Mouse (Mus musculus): ENCODE data around the gene Mta1.

The Mta1 gene

DNA sequence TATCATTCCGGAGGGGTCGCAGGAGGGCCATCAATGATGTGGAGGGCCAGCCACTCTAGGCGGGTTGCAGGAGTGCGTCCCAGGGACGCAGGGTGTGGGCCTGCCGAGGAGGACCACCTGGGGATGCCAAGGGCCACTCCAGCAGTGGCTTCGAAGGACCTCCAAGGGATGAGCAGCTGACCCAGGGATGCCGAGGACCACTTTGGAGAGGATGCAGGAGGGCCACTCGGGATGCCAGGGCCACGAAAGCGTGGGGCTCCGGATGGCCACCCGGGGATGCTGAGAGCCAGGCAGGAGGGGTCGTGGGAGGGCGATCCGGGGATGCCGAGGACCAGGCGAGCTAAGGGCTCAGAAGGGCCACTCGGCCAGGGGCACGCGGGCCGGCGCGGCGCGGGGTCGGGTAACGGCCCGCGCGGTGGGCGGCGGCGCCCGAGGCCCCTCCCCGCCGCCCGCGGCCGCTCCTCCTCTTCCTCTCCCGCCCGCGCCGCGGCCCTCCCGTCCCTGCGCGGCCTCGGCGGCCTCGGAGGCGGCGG, at the start of gene Mta1:
TSS of gene Mta1 (plus strand) at position 530 of the 533 bp plus-strand sequence.
- no peak for TF ChIP-seq GATA4 (IDR thresholded peaks at IDR 0.05; ENCODE audit: insufficient replicate concordance, low read length)

DNA sequence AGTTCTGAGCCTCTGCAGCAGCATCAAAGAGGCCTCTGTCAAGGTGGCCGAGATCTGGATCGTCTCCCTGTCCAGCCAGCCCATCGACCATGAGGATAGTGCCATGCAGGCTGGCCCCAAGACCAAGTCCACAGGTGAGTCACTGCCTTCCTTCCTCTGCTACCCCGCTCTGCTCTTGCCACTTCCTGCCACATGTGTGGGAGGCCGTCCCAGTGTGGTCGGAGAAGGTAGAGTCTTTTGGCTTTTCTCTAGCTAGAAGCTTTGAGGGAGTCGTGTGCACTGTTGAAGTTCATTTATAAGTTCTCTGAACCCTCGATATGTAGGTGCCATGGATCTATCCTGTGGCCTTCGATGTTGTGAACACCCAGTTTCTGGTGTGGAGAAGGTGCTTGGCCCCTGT, 48.2 kb upstream of the Mta1 start:
- no peak for TF ChIP-seq GATA4 (IDR thresholded peaks at IDR 0.05; ENCODE audit: insufficient replicate concordance, low read length)

DNA sequence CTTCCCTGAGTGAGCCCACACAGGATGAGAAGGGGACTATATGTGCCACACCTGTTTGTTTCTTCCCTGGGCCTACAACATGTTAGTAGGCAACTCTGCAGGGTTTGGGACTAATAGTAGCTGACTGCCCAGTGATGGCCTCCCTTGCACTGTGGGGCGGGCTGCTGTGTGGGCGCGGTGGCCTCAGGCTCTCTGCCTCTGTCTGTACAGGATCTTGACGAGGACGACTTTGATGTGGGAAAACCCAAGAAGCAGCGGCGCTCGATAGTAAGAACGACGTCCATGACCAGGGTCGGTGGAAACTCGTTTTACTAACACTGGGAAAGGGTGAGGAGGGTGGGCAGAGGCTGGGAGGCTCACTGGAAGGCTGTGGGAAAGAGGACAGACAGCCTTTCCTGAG, 47.4 kb upstream of the Mta1 start:
- TF ChIP-seq GATA4 (IDR thresholded peaks at IDR 0.05; ENCODE audit: insufficient replicate concordance, low read length), result no peak

DNA sequence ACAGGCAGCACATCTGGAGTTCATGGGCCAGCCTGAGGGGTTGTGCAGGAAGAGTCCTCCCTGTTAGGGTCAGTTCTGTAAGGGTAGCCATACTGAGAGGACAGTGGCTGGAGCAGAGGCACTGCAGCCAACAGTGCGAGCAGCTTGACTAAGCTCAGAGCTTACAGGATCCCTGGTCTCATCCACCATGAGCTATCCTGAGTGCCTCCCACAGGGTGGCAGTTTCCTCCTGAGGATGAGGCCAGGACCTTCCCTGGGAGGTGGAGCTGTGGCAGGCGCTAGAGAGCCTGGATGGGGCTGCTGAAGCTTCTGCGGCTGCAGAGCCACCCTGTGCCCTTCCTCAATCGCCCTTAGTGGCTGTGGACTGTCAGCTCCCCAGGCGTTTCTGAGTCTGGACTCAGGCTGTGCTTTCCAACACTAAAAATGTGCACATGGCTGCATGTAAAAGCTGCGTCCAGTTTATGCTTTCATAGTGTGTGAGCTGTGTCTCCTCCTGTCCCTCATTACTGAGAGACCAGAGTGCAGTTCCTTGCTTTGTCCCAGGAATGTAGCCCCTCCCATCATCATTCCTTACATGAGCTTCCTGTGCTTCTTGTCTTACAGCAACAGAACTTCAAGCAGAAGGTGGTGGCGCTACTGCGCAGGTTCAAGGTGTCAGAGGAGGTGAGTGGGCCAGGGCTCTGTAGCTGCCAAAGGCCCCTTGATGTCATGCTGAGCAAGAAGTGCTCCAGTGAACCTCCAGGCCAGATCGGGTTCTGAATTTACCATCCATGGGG, 46.3 kb upstream of the Mta1 start:
- no peak for TF ChIP-seq GATA4 (IDR thresholded peaks at IDR 0.05; ENCODE audit: insufficient replicate concordance, low read length)

DNA sequence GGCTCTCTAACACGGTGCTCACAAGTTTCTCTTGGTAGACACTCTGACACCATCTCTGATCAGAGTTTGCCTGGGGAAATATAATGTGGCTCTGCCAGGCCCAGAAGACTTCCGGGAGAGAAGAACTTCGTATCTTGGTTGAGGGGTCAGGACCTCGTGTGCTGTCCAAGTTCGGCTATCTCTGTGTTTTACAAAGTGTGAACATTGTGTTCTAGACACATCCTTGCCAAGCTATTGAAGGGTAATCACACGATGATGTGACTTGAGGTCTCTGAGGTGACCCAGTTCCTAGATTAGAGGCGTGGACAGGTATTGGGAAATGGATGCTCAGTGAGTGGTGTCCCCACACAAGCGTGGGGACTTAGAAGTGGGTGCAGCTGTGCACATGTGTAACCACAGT, 42.0 kb upstream of the Mta1 start:
- no peak for TF ChIP-seq GATA4 (IDR thresholded peaks at IDR 0.05; ENCODE audit: insufficient replicate concordance, low read length)

DNA sequence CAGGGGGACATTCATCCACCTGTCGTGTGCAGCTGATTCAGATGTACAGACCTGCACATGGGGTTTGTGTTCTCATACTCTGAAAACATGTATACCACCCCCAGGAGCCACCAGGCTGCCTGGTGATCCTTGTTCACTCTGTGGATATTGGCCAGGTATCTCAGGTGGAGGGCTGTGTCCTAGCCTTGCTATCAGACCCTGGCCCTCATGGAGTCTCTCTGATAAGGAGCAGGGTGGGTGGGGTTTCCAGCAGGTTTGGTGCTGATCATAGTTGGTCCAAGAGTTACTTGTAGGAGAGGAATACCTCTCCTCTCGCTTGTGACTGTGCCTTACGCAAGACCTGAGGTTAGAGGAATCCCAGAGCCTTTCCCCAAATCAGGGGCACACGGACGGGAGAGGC, 37.9 kb upstream of the Mta1 start:
- TF ChIP-seq GATA4 (IDR thresholded peaks at IDR 0.05; ENCODE audit: insufficient replicate concordance, low read length), result no peak

DNA sequence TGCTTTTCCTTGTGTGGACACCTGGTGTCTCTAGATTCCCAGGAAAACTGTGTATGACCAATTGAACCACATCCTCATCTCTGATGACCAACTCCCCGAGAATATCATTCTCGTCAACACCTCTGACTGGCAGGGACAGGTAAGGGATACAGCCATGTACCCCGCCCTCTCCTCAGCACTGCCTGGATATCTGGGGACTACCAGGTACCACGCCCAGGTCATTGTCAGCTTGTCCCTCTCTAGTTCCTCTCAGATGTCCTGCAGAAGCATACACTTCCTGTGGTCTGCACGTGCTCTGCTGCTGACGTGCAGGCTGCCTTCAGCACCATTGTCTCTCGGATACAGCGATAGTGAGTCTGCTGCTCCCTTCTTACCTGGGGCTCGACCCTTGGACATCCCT, 36.5 kb upstream of the Mta1 start:
- TF ChIP-seq GATA4 (IDR thresholded peaks at IDR 0.05; ENCODE audit: insufficient replicate concordance, low read length), result no peak

DNA sequence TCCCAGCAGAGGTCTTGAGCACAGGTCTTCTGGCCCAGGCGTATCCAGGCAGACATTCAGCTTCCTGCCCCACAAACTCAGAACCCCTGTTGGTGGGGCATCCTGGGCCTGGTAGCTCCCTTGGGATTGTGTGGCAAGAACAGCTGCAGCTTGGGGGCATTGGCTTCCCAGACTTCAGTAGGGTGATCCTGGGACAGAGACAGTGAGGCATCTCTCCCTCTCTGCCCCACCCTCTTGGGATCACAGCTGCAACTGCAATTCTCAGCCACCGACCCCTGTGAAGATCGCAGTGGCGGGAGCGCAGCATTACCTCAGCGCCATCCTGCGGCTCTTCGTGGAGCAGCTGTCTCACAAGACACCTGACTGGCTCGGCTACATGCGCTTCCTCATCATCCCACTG, 35.9 kb upstream of the Mta1 start:
- TF ChIP-seq GATA4 (IDR thresholded peaks at IDR 0.05; ENCODE audit: insufficient replicate concordance, low read length), result no peak

DNA sequence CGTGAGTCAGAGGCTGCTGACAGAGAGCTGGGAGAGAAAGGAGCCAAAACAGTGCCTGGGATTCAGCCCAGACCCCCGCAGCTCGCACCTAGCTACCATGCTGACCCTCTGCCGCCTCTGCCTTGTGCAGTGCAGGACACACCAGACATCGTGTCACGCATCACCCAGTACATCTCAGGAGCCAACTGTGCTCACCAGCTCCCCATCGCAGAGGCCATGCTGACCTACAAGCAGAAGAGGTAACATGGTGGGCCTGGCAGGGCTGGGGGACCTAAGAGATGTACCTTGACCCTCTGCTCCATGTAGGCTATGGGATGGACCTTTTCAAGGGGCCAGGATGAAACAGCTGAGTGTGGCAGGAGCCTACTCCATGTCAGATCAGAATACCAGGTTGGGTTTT, 34.4 kb upstream of the Mta1 start:
- no peak for TF ChIP-seq GATA4 (IDR thresholded peaks at IDR 0.05; ENCODE audit: insufficient replicate concordance, low read length)

DNA sequence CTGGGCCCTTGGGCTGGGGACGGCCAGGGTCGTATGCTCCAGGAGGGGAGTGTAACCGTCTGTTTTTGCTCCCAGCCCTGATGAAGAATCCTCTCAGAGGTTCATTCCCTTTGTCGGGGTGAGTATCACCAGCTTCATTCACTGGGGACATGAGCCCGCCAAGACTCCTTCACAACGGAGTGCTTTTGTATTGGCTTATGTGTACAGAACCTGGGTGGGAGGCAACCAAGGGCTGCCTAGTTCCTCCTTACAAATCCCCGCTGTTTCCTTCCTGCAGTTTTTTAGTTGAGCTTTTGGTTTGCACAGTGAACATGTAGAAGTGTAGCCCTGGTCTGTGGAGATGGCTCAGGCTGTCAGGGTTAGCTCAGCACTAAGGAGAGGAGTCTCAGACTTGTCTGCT, 30.1 kb upstream of the Mta1 start:
- no peak for TF ChIP-seq GATA4 (IDR thresholded peaks at IDR 0.05; ENCODE audit: insufficient replicate concordance, low read length)

DNA sequence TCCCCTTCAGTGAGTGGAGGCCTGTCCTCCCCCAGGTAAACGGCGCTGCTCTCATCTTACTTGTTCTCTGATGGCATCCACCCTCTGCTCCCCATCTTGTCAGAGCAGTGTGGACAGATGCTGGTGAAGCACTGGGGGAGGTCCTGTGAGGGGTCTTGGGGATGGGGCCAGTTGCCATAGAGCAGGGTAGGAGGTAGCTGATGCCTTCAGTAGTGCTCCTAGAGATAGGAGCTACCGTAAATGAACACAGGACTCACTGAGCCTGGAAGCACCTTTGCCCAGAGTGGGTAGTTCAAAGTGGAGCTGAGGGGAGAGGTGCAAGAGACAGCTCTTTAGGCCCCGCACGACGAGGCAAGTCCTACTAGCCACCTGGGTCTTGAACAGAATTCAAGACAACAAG, 28.7 kb upstream of the Mta1 start:
- no peak for TF ChIP-seq GATA4 (IDR thresholded peaks at IDR 0.05; ENCODE audit: insufficient replicate concordance, low read length)

DNA sequence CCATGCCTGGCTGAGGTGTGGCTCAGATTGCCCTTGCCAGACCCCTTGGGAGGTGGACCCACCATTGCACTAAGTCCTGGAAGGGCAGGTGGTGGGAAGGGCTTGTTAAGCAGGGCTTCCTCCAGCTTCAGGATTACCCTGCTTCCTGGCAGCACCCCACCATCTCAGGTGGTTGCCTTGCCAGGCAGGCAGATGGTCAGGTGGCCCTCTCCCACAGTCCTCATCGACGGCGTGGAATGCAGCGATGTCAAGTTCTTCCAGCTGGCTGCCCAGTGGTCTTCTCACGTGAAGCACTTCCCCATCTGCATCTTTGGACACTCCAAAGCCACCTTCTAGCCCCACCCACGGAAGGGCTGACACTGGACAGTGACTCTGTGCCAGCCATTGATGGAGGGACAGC, 26.8 kb upstream of the Mta1 start:
- no peak for TF ChIP-seq GATA4 (IDR thresholded peaks at IDR 0.05; ENCODE audit: insufficient replicate concordance, low read length)

DNA sequence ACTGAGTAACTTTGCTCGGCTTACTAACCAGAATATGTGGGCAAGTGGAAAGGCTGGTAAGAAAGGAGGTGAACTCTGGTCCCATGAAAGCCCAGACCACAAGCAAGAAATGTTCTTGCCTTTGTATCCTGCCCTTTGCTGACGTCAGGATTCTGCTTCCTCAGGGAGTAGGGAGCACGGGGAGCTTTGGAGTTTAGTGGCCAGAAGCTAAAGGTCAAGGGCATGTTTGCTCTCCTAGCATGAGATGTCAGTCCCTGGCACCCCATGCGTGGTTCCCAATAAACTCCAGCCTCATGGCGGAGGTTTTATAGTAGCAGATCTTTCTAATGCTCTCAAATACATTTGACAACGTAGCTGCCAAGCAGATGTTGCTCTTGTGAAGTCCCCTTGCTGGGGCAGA, 26.3 kb upstream of the Mta1 start:
- TF ChIP-seq GATA4 (IDR thresholded peaks at IDR 0.05; ENCODE audit: insufficient replicate concordance, low read length), result no peak

DNA sequence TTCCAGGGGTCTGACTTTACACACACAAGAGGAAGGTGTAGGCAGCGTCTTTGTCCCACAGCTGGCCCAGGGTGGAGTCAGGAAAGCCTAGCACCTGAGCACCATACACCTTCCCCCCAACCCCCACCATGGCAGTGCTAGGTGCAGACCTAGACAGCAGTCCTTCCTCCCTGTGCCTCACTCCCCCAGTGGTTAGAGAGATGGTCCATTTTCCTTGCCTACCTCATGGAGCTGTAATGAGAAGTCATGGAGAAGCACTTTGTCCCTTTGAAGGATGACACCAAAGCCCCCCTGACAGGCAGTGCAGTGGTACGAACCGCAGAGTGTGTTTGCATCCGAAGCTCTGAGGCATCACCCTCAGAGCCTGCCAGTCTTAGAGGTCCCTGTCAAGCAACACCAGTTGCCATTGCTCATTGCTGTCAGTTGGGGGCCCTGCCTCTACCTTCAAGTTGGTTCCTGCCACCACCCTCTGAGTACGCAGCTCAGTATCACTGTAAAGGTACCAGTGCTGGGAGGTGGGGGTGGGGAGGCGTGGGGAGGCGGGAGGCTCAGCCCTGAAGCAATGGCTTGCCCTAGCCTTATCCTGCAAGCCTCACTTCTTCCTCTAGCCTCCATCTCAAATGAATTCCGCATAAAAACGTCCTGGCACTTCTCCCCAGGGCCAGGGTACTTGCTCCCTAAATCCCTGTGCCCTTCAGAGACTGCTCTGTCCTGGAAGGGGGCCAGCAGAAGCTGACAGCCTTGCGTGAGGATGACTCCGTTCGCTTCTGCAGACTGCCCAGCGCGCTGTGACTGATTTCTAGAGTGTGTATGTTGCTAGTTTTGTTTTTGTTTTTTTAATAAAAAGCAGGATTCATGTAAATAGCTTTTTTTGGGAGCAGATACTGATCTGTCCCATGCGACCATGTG, 24.4 kb upstream of the Mta1 start:
- TF ChIP-seq GATA4 (IDR thresholded peaks at IDR 0.05; ENCODE audit: insufficient replicate concordance, low read length), result no peak

DNA sequence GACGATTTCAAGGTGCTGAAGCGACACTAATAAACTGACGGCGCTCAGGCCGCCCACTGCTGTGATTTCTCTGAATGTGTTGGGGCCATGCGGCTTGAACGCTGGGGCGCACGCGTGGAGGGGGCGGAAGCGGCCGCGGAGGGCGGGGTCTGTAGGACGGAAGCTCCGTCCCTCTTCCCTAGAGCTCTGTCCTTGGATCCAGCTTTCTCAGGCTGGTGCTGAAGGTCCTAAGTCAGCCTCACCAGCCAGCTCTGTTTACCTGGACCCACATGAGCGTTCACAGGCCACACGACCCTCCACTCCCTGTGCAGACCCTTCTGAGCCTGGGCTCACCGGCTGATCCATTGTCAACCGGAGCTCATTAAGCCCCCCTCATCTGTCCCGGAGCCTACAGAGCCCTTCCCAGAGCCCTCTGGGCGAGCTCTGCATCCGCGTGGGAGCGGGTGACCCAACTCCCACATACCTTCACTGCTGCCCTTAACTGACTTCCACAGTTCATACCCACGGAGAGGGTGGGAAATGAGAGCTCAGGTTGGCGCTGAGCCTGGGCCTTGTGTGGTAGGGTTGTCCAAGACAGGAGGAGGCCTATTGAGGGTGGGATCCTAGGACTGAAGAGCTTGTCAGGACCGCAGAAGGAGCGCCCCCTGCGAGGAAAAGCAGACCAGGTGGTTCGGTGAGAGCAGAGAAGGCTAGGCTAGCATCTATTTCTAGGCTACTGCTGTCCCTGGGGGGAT, 23.6 kb upstream of the Mta1 start, which contains the start of gene Tex22:
TSS of gene Tex22 (plus strand) at position 174 of the 734 bp plus-strand sequence.
- no peak for TF ChIP-seq GATA4 (IDR thresholded peaks at IDR 0.05; ENCODE audit: insufficient replicate concordance, low read length)

Data from liver, adult (tissue).